11 mouse cellular contexts compared by ENCODE assay signal in genomic region chr10:67192366-67192765, GRCm38 (mm10).
A peak's percentile ranks its signal among the peaks of the same experiment; 100 is the strongest.
DNase-seq lines count a peak whose midpoint lies in the region; ATAC-seq lines count a peak whose summit lies in the region.
"Had no signal": no experiment of that assay in that cellular context is flagged by ENCODE, and none has a peak within 500 bp of the region (broad histone marks: within the 10 kb centered on the region; RNA-seq: fewer than 3 reads in every experiment).

No protein-coding gene starts in this region.

- DNase-seq in adrenal gland, postnatal 10 days = peak; percentile 30
- DNase-seq in adrenal gland, postnatal 36 days = no peak
- peak; percentile 33 for DNase-seq in limb, embryonic 11.5 days (ENCODE audit: low spot score)
- no peak for DNase-seq in limb, embryonic 10.5 days (ENCODE audit: low spot score)
- DNase-seq in NIH3T3 (ENCODE audit: low read depth) = peak; percentile 21
- no peak for DNase-seq in ovary, postnatal 10 days (ENCODE audit: low spot score)
- DNase-seq in gastrocnemius, postnatal 4 days (ENCODE audit: low spot score in 2 of 2) = no peak
- DNase-seq: heart, postnatal 10 days; layer of hippocampus, adult 9-11 months had no signal

- no peaks in the 10 kb centered on the region for H3K4me1 ChIP-seq in limb, embryonic 11.5 days (ENCODE audit: control insufficient read depth, insufficient read depth, low read length)
- H3K4me1 ChIP-seq in limb, embryonic 10.5 days = peaks cover 14% of the 10 kb centered on the region

- H3K9me3 ChIP-seq in limb, embryonic 11.5 days (ENCODE audit: control insufficient read depth, low read length) = no peaks in the 10 kb centered on the region
- H3K9me3 ChIP-seq in limb, embryonic 10.5 days (replicated peaks) = no peaks in the 10 kb centered on the region
- H3K9me3 ChIP-seq: lung, embryonic 15.5 days had no signal

- WGBS in limb, embryonic 11.5 days = over 99% methylated on average over 3 of the region's 3 CpGs
- WGBS in limb, embryonic 10.5 days = 96% methylated on average over 3 of the region's 3 CpGs

- H3K4me3 ChIP-seq in limb, embryonic 11.5 days (ENCODE audit: low read depth, low read length) = no peak overlapping the region
- H3K4me3 ChIP-seq in limb, embryonic 10.5 days = no peak overlapping the region
- H3K4me3 ChIP-seq: lung, embryonic 15.5 days had no signal

- peaks cover 6% of the 10 kb centered on the region for H3K36me3 ChIP-seq in limb, embryonic 11.5 days (ENCODE audit: control insufficient read depth, insufficient read depth, low read length)
- peaks cover 40% of the 10 kb centered on the region for H3K36me3 ChIP-seq in limb, embryonic 10.5 days

- no peak for ATAC-seq in limb, embryonic 11.5 days (ENCODE audit: insufficient number of reproducible peaks, low FRiP score, low TSS enrichment, low read depth)
- peak; percentile 50; the same call in 1 of the 2 replicates for ATAC-seq in megakaryocyte progenitor cell, adult 5-6 weeks (replicated peaks; ENCODE audit: poor library complexity)

- H3K4me2 ChIP-seq in limb, embryonic 11.5 days (ENCODE audit: low read depth, severe bottlenecking) = no peak overlapping the region
- H3K4me2 ChIP-seq: lung, embryonic 15.5 days had no signal

- no peak overlapping the region for H3K27ac ChIP-seq in limb, embryonic 11.5 days (replicated peaks; ENCODE audit: low read depth, low read length)
- H3K27ac ChIP-seq in limb, embryonic 10.5 days = no peak overlapping the region

- no peak overlapping the region for H3K9ac ChIP-seq in limb, embryonic 11.5 days (ENCODE audit: low read length)
- H3K9ac ChIP-seq: lung, embryonic 15.5 days had no signal

- H3K27me3 ChIP-seq in limb, embryonic 11.5 days (ENCODE audit: control insufficient read depth, insufficient read depth, low read length) = no peaks in the 10 kb centered on the region
- H3K27me3 ChIP-seq in limb, embryonic 10.5 days (ENCODE audit: low read depth, poor library complexity, severe bottlenecking) = no peaks in the 10 kb centered on the region
- H3K27me3 ChIP-seq: lung, embryonic 15.5 days had no signal

Comparison
In these comparisons a context has a peak if more than half of its experiments do, and no peak if none do; other contexts are left out.
1. DNase-seq: peak in adrenal gland, postnatal 10 days (single experiment), limb, embryonic 11.5 days (single experiment) and NIH3T3 (single experiment); none in adrenal gland, postnatal 36 days (0 of 2), limb, embryonic 10.5 days (single experiment), ovary, postnatal 10 days (single experiment) and gastrocnemius, postnatal 4 days (0 of 2).